Mouse (Mus musculus): ENCODE measurements around the gene Ror2. TPM values are rescaled to one million over a fixed set of nuclear protein-coding genes. Genes with fewer than 3 reads are reported as not detected.

Gene Ror2
- polyA plus RNA-seq, 1 experiment = not detected

DNA sequence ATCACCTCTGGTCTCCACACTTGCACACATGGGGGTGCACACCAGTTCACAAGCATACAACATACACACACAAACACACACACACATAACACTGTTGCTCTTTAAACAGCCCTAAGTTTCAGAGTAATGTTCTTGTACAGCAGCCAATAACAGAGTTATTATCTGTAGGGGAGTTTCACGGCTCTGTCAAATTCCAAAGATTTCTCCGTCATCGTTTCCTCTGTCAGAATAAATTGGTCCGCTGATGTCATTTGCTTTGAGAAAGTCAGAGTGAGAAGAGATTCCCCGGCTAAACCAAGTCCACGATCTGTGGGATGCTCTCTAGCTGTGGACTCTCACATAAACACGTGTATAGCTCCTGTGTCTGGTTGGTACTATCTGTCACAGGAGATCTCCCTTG, 59.5 kb downstream of the Ror2 start:
- H3K4me1 ChIP-seq = no peaks in the 10 kb centered on the region
- peaks cover 49% of the 10 kb centered on the region for H3K9me3 ChIP-seq
- no peaks in the 10 kb centered on the region for H3K27me3 ChIP-seq (replicated peaks)
- H3K36me3 ChIP-seq (replicated peaks; ENCODE audit: low read length) = no peaks in the 10 kb centered on the region
- TF ChIP-seq GATA1 (IDR thresholded peaks at IDR 0.05; ENCODE audit: borderline replicate concordance, low read length) (no peak), FLI1 (IDR thresholded peaks at IDR 0.05; ENCODE audit: low read length) (no peak)
- H3K4me3 ChIP-seq (replicated peaks) = no peak overlapping the region

DNA sequence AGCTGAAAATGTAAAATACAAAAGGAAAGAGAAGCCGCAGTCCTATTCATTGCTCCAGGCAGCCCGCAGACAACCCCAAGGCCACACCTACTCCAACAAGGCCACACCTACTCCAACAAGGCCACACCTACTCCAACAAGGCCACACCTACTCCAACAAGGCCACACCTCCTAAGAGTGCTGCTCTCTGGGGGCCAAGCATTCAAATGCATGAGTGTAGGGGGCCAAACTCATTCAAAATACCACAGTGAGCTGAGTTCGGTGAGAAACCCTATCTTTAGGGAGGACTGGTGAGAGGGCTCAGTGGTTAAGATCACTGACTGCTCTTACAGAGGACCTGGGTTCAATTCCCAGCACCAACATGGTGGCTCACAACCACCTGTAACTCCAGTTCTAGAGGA, 60.0 kb downstream of the Ror2 start:
- peaks cover 55% of the 10 kb centered on the region for H3K9me3 ChIP-seq
- H3K36me3 ChIP-seq (replicated peaks; ENCODE audit: low read length) = no peaks in the 10 kb centered on the region
- no peaks in the 10 kb centered on the region for H3K4me1 ChIP-seq
- H3K4me3 ChIP-seq (replicated peaks) = no peak overlapping the region
- TF ChIP-seq GATA1 (IDR thresholded peaks at IDR 0.05; ENCODE audit: borderline replicate concordance, low read length) (no peak), FLI1 (IDR thresholded peaks at IDR 0.05; ENCODE audit: low read length) (no peak)
- H3K27me3 ChIP-seq (replicated peaks) = no peaks in the 10 kb centered on the region

DNA sequence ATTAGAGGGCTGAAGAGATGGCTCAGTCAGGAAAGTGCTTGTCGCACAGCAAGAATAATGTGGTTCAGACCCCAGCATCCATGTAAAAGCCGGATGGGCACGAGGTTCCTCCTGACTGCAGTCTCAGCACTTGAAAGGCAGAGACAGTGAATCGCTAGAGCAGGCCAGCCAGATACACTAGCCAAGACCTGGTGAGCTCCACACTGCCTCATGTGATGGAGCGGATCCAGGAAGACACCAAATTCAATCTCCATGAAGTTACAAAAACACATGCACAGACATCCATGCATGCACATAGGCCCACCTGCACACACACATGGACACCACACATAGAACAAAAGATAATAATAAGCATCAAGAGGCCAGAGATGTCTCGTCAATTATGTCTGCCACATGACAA, 64.7 kb downstream of the Ror2 start:
- H3K9me3 ChIP-seq = peaks cover 33% of the 10 kb centered on the region
- no peak overlapping the region for H3K4me3 ChIP-seq (replicated peaks)
- H3K4me1 ChIP-seq = no peaks in the 10 kb centered on the region
- no peaks in the 10 kb centered on the region for H3K27me3 ChIP-seq (replicated peaks)
- H3K36me3 ChIP-seq (replicated peaks; ENCODE audit: low read length) = no peaks in the 10 kb centered on the region
- TF ChIP-seq GATA1 (IDR thresholded peaks at IDR 0.05; ENCODE audit: borderline replicate concordance, low read length) (no peak), FLI1 (IDR thresholded peaks at IDR 0.05; ENCODE audit: low read length) (no peak)

DNA sequence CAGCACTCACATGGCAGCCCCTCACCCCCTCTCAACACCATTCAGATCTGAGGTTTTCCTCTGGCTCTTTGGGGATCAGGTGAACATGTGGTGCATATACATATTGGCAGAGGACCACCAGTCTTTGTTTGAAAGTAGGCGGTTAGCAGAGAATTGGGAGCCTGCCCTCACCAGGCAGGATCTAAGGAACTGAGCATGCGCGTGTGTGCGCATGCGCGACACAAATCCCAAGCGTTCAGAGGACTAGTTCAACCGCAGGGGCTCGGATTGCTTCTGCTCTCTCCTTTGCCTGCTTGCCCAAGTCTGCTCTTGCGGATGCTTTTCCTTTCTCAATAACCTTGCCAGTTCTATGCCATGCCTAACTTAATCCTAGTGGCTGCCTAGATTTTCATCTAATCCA, 66.0 kb downstream of the Ror2 start:
- Histone ChIP-seq H3K36me3 (replicated peaks; ENCODE audit: low read length) (no peaks in the 10 kb centered on the region), H3K9me3 (peaks cover 25% of the 10 kb centered on the region), H3K27me3 (replicated peaks) (no peaks in the 10 kb centered on the region), H3K4me3 (replicated peaks) (no peak overlapping the region), H3K4me1 (no peaks in the 10 kb centered on the region)
- TF ChIP-seq FLI1 (IDR thresholded peaks at IDR 0.05; ENCODE audit: low read length) (no peak), GATA1 (IDR thresholded peaks at IDR 0.05; ENCODE audit: borderline replicate concordance, low read length) (no peak)

DNA sequence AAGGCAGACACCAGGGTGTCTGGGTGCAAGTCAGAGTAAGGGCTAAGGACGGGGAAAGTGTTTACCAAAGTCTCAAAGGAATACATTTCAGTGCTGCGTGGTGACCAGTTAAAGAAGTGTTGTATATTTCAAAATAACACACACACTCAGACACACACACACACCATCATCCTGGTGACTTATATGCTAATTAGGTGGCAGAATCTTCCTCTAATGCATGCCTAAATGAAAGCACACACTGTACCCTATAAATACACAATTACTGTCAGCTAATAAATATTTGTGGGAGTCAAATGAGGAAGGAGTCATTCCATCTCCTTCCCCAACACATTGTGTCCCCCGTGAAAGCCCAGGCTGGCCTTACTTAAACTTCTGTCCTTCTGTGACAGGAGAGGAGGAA, 66.5 kb downstream of the Ror2 start:
- H3K9me3 ChIP-seq = peaks cover 20% of the 10 kb centered on the region
- no peak overlapping the region for H3K4me3 ChIP-seq (replicated peaks)
- H3K4me1 ChIP-seq = no peaks in the 10 kb centered on the region
- no peaks in the 10 kb centered on the region for H3K36me3 ChIP-seq (replicated peaks; ENCODE audit: low read length)
- TF ChIP-seq GATA1 (IDR thresholded peaks at IDR 0.05; ENCODE audit: borderline replicate concordance, low read length) = no peak
- no peak for TF ChIP-seq FLI1 (IDR thresholded peaks at IDR 0.05; ENCODE audit: low read length)
- H3K27me3 ChIP-seq (replicated peaks) = no peaks in the 10 kb centered on the region

DNA sequence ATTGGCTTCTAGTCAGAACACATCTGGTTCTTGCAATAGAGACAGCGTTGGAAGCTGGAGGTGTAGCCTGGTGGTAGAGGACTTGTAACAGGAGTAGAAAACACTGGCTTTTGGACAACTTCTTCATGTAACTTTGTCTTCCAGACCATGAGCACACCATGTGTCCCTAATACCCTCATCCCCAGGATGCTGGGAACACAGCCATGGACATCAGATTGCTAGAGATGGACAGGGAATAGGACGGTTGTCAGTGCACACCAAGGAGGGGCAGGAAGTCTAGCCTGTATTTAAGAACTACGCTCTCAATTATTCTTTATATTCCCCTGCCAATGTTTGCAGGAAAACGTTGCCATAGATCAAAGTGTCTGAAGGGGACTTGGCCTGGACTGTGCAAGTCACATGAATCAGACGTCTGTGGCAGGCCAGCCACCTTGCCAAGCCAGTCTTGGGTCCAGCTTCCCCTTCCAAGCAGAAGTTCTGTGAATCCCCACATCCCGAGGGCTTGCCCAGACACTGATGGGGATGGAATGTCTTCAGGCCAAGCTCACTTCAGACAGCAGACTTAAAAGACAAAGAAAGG, 68.4 kb downstream of the Ror2 start:
- Histone ChIP-seq H3K4me3 (replicated peaks) (no peak overlapping the region), H3K36me3 (replicated peaks; ENCODE audit: low read length) (no peaks in the 10 kb centered on the region), H3K9me3 (peaks cover 12% of the 10 kb centered on the region), H3K27me3 (replicated peaks) (no peaks in the 10 kb centered on the region), H3K4me1 (no peaks in the 10 kb centered on the region)
- TF ChIP-seq FLI1 (IDR thresholded peaks at IDR 0.05; ENCODE audit: low read length) (no peak), GATA1 (IDR thresholded peaks at IDR 0.05; ENCODE audit: borderline replicate concordance, low read length) (no peak)

DNA sequence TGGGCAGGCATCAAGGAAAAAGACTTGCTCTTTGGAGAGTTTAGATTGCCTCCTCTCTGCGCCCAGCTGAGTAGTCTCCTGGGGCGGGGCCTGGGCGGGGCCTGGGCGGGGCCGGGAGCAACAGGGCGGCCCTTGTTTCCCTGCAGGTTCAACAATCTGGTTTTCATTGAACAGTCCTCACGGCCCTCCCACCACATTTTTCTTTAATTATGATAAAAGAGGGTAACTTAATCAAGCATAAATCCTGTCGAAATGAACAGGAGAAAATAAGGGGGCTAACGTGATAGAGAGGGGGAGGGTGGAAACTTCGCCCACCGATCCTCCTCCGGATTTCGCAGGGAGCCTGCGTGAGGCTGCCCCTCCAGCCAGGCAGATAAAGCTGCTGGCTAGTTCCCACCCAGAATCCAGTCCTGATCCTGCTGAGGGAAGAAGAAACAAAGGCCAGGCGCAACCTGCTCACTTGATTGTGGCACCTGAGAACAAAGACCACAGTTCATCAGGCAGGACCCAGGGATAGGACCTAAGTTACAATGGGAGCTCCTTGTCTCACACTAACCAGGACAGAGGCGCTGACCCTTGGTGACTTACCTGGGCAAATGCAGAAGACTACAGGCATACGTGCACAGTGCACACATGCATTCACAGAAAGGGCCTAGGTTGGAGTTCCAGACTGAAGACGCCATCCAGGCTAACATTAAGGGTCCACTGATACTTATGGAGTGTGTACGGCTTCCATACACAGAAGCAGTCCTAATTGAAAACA, 73.8 kb downstream of the Ror2 start:
- Histone ChIP-seq H3K4me3 (replicated peaks) (no peak overlapping the region), H3K9me3 (no peaks in the 10 kb centered on the region), H3K36me3 (replicated peaks; ENCODE audit: low read length) (no peaks in the 10 kb centered on the region), H3K27me3 (replicated peaks) (peaks cover 4% of the 10 kb centered on the region), H3K4me1 (no peaks in the 10 kb centered on the region)
- TF ChIP-seq FLI1 (IDR thresholded peaks at IDR 0.05; ENCODE audit: low read length) = no peak
- no peak for TF ChIP-seq GATA1 (IDR thresholded peaks at IDR 0.05; ENCODE audit: borderline replicate concordance, low read length)

DNA sequence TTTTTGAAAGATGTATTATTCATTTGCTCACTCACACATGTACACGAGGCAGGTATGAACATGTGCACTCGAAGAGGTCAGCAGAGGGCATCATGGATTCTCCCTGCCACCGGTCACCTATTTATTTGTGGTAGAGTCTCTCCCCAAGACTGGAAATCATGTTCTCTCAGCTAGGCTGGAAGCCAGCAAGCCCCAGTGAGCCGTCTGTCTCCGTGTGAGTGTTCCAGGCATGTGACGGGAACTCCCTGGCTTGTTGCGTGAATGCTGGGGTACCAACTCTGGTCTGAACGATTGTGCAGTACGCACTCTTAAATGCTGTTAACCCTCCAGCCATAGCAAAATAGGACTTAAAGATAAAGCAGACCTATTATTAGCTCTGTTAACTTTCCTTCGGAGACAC, 77.4 kb downstream of the Ror2 start:
- TF ChIP-seq FLI1 (IDR thresholded peaks at IDR 0.05; ENCODE audit: low read length) (no peak), GATA1 (IDR thresholded peaks at IDR 0.05; ENCODE audit: borderline replicate concordance, low read length) (no peak)

DNA sequence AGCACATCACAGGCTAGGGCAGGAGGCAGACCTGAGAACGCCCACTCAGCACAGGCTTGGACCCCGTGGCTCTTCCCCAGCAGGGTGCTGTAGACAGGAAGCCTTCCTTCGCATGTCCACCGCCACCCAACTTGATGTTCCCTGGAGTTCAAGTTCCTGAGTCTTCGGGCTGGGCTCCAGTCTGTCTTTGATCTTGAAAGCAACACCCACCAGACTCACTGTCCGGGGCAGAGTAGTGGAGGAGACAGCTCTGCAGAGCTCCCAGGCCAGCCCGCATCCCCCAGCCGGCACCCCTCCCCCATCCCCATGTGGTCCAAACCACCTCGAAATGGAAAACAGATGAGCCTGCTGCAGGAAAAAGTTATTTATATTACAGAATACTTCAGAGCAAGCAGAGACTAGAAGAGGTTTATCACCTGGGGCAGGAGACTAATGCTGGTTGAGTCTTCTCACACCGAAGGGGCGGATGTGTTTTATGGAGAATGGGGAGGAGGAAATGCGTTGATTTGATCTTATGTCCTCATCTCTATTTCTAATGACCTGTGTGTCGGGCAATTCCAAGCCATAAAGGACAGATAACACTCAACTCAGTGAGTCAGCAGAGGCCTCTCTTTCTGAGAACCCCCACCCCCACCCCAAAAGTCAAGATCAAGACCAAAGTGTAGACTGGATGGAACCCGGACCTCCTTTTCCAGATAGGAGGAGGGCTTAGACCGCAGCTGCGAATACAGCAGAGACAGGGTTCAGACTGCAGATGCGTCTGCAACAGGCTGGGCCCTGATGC, 80.6 kb downstream of the Ror2 start:
- no peak overlapping the region for H3K4me3 ChIP-seq (replicated peaks)
- H3K9me3 ChIP-seq = 0 out of 2 replicates have a peak, but pooled peaks cover 7% of the 10 kb centered on the region
- no peak for TF ChIP-seq FLI1 (IDR thresholded peaks at IDR 0.05; ENCODE audit: low read length)
- TF ChIP-seq GATA1 (IDR thresholded peaks at IDR 0.05; ENCODE audit: borderline replicate concordance, low read length) = no peak
- H3K4me1 ChIP-seq = no peaks in the 10 kb centered on the region
- no peaks in the 10 kb centered on the region for H3K36me3 ChIP-seq (replicated peaks; ENCODE audit: low read length)
- peaks cover 5% of the 10 kb centered on the region for H3K27me3 ChIP-seq (replicated peaks)

More for the DNA sequence above, 77.4 kb downstream of the Ror2 start:
- peaks cover 7% of the 10 kb centered on the region for H3K27me3 ChIP-seq (replicated peaks)
- no peaks in the 10 kb centered on the region for H3K4me1 ChIP-seq
- H3K9me3 ChIP-seq = no peaks in the 10 kb centered on the region
- H3K4me3 ChIP-seq (replicated peaks) = no peak overlapping the region
- no peaks in the 10 kb centered on the region for H3K36me3 ChIP-seq (replicated peaks; ENCODE audit: low read length)

DNA sequence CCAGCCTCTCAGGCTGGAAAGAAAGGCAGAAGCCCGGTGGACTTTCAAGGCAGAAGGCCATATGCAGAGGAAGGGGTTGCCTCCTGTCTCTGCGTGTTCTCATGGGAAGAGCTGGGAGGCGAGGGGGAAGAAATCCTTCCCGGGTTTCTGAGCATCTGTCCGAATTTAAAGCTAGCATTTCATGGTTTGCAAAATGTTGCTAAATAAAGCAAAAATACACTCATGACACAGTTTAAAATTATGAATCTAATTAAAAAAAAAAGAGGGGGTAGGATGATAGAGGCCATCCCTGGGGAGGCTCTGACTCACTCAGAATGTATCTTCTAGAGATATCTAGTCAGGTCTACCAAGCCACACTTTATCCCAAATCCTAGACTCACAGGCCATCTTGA, 83.5 kb downstream of the Ror2 start:
- Histone ChIP-seq H3K36me3 (replicated peaks; ENCODE audit: low read length) (no peaks in the 10 kb centered on the region), H3K27me3 (replicated peaks) (peaks cover 5% of the 10 kb centered on the region), H3K4me3 (replicated peaks) (no peak overlapping the region), H3K4me1 (no peaks in the 10 kb centered on the region; the same call in 1 of the 2 replicates), H3K9me3 (0 out of 2 replicates have a peak, but pooled peaks cover 7% of the 10 kb centered on the region)
- TF ChIP-seq GATA1 (IDR thresholded peaks at IDR 0.05; ENCODE audit: borderline replicate concordance, low read length) = no peak
- no peak for TF ChIP-seq FLI1 (IDR thresholded peaks at IDR 0.05; ENCODE audit: low read length)

Measured in megakaryocyte, embryonic 14.5 days (primary cell).